Mouse (Mus musculus) adrenal gland, postnatal 14 days (tissue): ENCODE measurements around the gene Olfr263. TPM values are rescaled to one million over a fixed set of nuclear protein-coding genes. Genes with fewer than 3 reads are reported as not detected.

Experiments used
- total RNA-seq: library from RNA; stranded (reverse); gene quantifications from 2 replicates; pipeline ENCODE4 v1.2.3, GENCODE M21; 2021

Gene Olfr263
- total RNA-seq, 1 experiment from 2014 or later, result not detected

Other genes with a start within 250 kb of the Olfr263 start
- not detected in 2 replicates for gene Olfr1370, start 54.7 kb upstream of the Olfr263 start, total RNA-seq
- gene Olfr1369-ps1, start 18.2 kb upstream of the Olfr263 start, total RNA-seq, result not detected in 2 replicates
- gene Olfr1368, start 16.2 kb downstream of the Olfr263 start, total RNA-seq, result not detected in 2 replicates
- gene Trim27, start 49.8 kb downstream of the Olfr263 start, total RNA-seq, result 51.5 and 56.3 TPM in 2 replicates
- gene Gpx5, start 163.1 kb downstream of the Olfr263 start, total RNA-seq, result not detected in 2 replicates
- not detected in 2 replicates for gene Gpx6, start 182.5 kb downstream of the Olfr263 start, total RNA-seq
- gene Olfr1367, start 217.3 kb downstream of the Olfr263 start, total RNA-seq, result not detected in 2 replicates
- gene Zscan12, start 233.2 kb downstream of the Olfr263 start, total RNA-seq, result 8.0 and 10.1 TPM in 2 replicates